Mouse (Mus musculus) kidney, adult 8-10 months (tissue): ENCODE measurements at regions not wholly inside any gene's neighbourhood (a gene's known extent, or its start where the extent isn't known, plus 50 kb on each side); places are given as distances from the start of the nearest gene placed in this dataset.

Experiments
- DNase-seq, 2 experiments: peaks; one replicate each; pipeline ENCODE4 v3.0.0; 2022

- DNase-seq: no peak
Observed at GRCm38 (mm10) chr15:94046186-94046585, 419.0 kb downstream of the Adamts20 start.

GRCm38 (mm10) chr15:94045131-94045756 lies 420.0 kb downstream of the Adamts20 start:
- no peak for DNase-seq

- DNase-seq: no peak
Observed at GRCm38 (mm10) chr15:94032957-94033356, 432.3 kb downstream of the Adamts20 start.

- DNase-seq: no peak
Observed at GRCm38 (mm10) chr15:94025996-94026696, 430.5 kb upstream of the Prickle1 start.

- DNase-seq: peak in 1 of 2 experiments; percentile 0
Observed at GRCm38 (mm10) chr15:94025239-94025971, 429.7 kb upstream of the Prickle1 start.

GRCm38 (mm10) chr15:94024806-94025205 lies 429.1 kb upstream of the Prickle1 start:
- DNase-seq: no peak

- no peak for DNase-seq
Observed at GRCm38 (mm10) chr15:94024126-94024730, 428.5 kb upstream of the Prickle1 start.

- DNase-seq: no peak
Observed at GRCm38 (mm10) chr15:94023501-94023900, 427.8 kb upstream of the Prickle1 start.

- no peak for DNase-seq
Observed at GRCm38 (mm10) chr15:94017814-94018213, 422.1 kb upstream of the Prickle1 start.

GRCm38 (mm10) chr15:94011499-94011898 lies 415.8 kb upstream of the Prickle1 start:
- no peak for DNase-seq

- DNase-seq: no peak
Observed at GRCm38 (mm10) chr15:94006082-94006481, 410.4 kb upstream of the Prickle1 start.

GRCm38 (mm10) chr15:94004911-94005310 lies 409.2 kb upstream of the Prickle1 start:
- no peak for DNase-seq

GRCm38 (mm10) chr15:94003145-94003544 lies 407.5 kb upstream of the Prickle1 start:
- no peak for DNase-seq

GRCm38 (mm10) chr15:93994542-93994941 lies 398.9 kb upstream of the Prickle1 start:
- DNase-seq: no peak

- no peak for DNase-seq
Observed at GRCm38 (mm10) chr15:93990139-93990538, 394.4 kb upstream of the Prickle1 start.

- no peak for DNase-seq
Observed at GRCm38 (mm10) chr15:93988367-93988766, 392.7 kb upstream of the Prickle1 start.

- no peak for DNase-seq
Observed at GRCm38 (mm10) chr15:93986631-93987429, 391.1 kb upstream of the Prickle1 start.

- DNase-seq: no peak
Observed at GRCm38 (mm10) chr15:93982091-93982490, 386.4 kb upstream of the Prickle1 start.

- no peak for DNase-seq
Observed at GRCm38 (mm10) chr15:93977494-93977893, 381.8 kb upstream of the Prickle1 start.

GRCm38 (mm10) chr15:93974727-93975126 lies 379.0 kb upstream of the Prickle1 start:
- peak; percentile 22 to 32 for DNase-seq

GRCm38 (mm10) chr15:93972979-93973378 lies 377.3 kb upstream of the Prickle1 start:
- no peak for DNase-seq

GRCm38 (mm10) chr15:93961950-93962349 lies 366.3 kb upstream of the Prickle1 start:
- no peak for DNase-seq

GRCm38 (mm10) chr15:93959931-93960330 lies 364.2 kb upstream of the Prickle1 start:
- no peak for DNase-seq
